Mouse (Mus musculus) heart, embryonic 16.5 days (tissue): ENCODE results near the gene Tln1. TPM values are rescaled to one million over a fixed set of nuclear protein-coding genes. Genes with fewer than 3 reads are reported as not detected.

Experiments used
- ATAC-seq: fragments of 200-750 bp; cut with Nextera tagmentation; replicated peaks from 2 replicates; pipeline ENCODE4 v1.8.0; 2017; ENCODE audit warnings: moderate number of reproducible peaks; ENCODE audit not compliant: insufficient read depth, low FRiP score; ENCODE audit errors: extremely low read depth
- H3K27ac ChIP-seq: fragments of 300-500 bp; sonication (generic); 2 replicates; pipeline ENCODE4 v1.5.1; 2014; ENCODE audit warnings: mild to moderate bottlenecking, low read length, control low read depth, moderate library complexity
- H3K27me3 ChIP-seq: fragments of 300-500 bp; sonication (generic); 2 replicates; pipeline ENCODE4 v1.6.1; 2014; ENCODE audit warnings: low read length, mixed read lengths; ENCODE audit not compliant: control insufficient read depth, insufficient read depth
- H3K36me3 ChIP-seq: fragments of 300-500 bp; sonication (generic); 2 replicates; pipeline ENCODE4 v1.6.1; 2014; ENCODE audit not compliant: control insufficient read depth, insufficient read depth
- H3K4me1 ChIP-seq: fragments of 300-500 bp; sonication (generic); 2 replicates; pipeline ENCODE4 v1.6.1; 2014; ENCODE audit warnings: low read length, mixed read lengths; ENCODE audit not compliant: control insufficient read depth, insufficient read depth
- H3K4me2 ChIP-seq: fragments of 300-500 bp; sonication (generic); 2 replicates; pipeline ENCODE4 v1.6.1; 2014; ENCODE audit warnings: low read depth, mild to moderate bottlenecking, control low read depth, low read length
- H3K4me3 ChIP-seq: fragments of 300-500 bp; sonication (generic); 2 replicates; pipeline ENCODE4 v1.5.1; 2014; ENCODE audit warnings: mild to moderate bottlenecking, control low read depth, low read length
- H3K9ac ChIP-seq: fragments of 300-500 bp; sonication (generic); 2 replicates; pipeline ENCODE4 v1.6.1; 2014; ENCODE audit warnings: low read length, control low read depth
- H3K9me3 ChIP-seq: fragments of 300-500 bp; sonication (generic); replicated peaks from 2 replicates; pipeline ENCODE4 v1.6.1; 2016; ENCODE audit warnings: low read length; ENCODE audit not compliant: control insufficient read depth
- WGBS: fragments of 180-500 bp; shearing (Covaris S2); extraction: QIAGEN DNeasy Blood & Tissue Kit; methylation state at CpG from one replicate; pipeline ENCODE4 v1.1.7; 2014; 5-methylcytosine and 5-hydroxymethylcytosine counted together
- polyA plus RNA-seq: library from polyadenylated mRNA; unstranded; fragments of >200 nt; fragmentation: Nextera tagmentation; extraction: Ambion mirVana; gene quantifications from 2 replicates; pipeline ENCODE4 v1.2.1, GENCODE M21; 2015

Gene Tln1
- polyA plus RNA-seq, 1 experiment from 2014 or later: 68.7 TPM

GRCm38 (mm10) chr4:43567140-43567539 lies 4.6 kb upstream of the Tln1 start:
- peaks cover 60% of the 10 kb centered on the region for H3K36me3 ChIP-seq
- H3K4me3 ChIP-seq: no peak overlapping the region
- WGBS: 92% methylated on average over 9 of the region's 9 CpGs
- H3K27me3 ChIP-seq: no peaks in the 10 kb centered on the region
- H3K4me2 ChIP-seq: no peak overlapping the region
- H3K9ac ChIP-seq: no peak overlapping the region
- H3K27ac ChIP-seq: no peak overlapping the region
- H3K4me1 ChIP-seq: peaks cover 13% of the 10 kb centered on the region
- no peaks in the 10 kb centered on the region for H3K9me3 ChIP-seq
- ATAC-seq: no peak

GRCm38 (mm10) chr4:43564231-43564630 lies 1.7 kb upstream of the Tln1 start:
- H3K4me3 ChIP-seq: no peak overlapping the region
- ATAC-seq: no peak
- no peaks in the 10 kb centered on the region for H3K27me3 ChIP-seq
- WGBS: 22% methylated on average over 2 of the region's 2 CpGs
- no peak overlapping the region for H3K4me2 ChIP-seq
- H3K9me3 ChIP-seq: no peaks in the 10 kb centered on the region
- H3K9ac ChIP-seq: 0 out of 2 replicates have a peak overlapping the region, but pooled peaks have one; percentile 26
- peaks cover 29% of the 10 kb centered on the region for H3K4me1 ChIP-seq
- H3K27ac ChIP-seq: no peak overlapping the region
- H3K36me3 ChIP-seq: peaks cover 47% of the 10 kb centered on the region

- H3K9ac ChIP-seq: peak overlapping the region; percentile 100
- ATAC-seq: no peak
- WGBS: 51% methylated on average over 4 of the region's 4 CpGs
- peak overlapping the region; percentile 93 for H3K4me2 ChIP-seq
- peaks cover 40% of the 10 kb centered on the region for H3K36me3 ChIP-seq
- peak overlapping the region; percentile 100 for H3K27ac ChIP-seq
- peak overlapping the region; percentile 98 for H3K4me3 ChIP-seq
- H3K27me3 ChIP-seq: no peaks in the 10 kb centered on the region
- peaks cover 36% of the 10 kb centered on the region for H3K4me1 ChIP-seq
- no peaks in the 10 kb centered on the region for H3K9me3 ChIP-seq
Measured at GRCm38 (mm10) chr4:43563601-43563875, 1.0 kb upstream of the Tln1 start.

- Histone ChIP-seq H3K4me1 (peaks cover 42% of the 10 kb centered on the region), H3K36me3 (peaks cover 34% of the 10 kb centered on the region), H3K4me2 (peak overlapping the region; percentile 93), H3K4me3 (peak overlapping the region; percentile 98), H3K9ac (peak overlapping the region; percentile 100), H3K27ac (peak overlapping the region; percentile 100), H3K9me3 (no peaks in the 10 kb centered on the region), H3K27me3 (no peaks in the 10 kb centered on the region)
- ATAC-seq: peak; percentile 0; the same call in 1 of the 2 replicates
- 2% methylated on average over 22 of the region's 22 CpGs for WGBS
Measured at GRCm38 (mm10) chr4:43562769-43563600, 494 bp upstream of the Tln1 start.

- Histone ChIP-seq H3K27ac (peak overlapping the region; percentile 100), H3K27me3 (no peaks in the 10 kb centered on the region), H3K4me1 (peaks cover 51% of the 10 kb centered on the region), H3K9ac (peak overlapping the region; percentile 100), H3K4me2 (peak overlapping the region; percentile 93), H3K9me3 (no peaks in the 10 kb centered on the region), H3K4me3 (peak overlapping the region; percentile 98), H3K36me3 (peaks cover 22% of the 10 kb centered on the region)
- WGBS: 2% methylated on average over 16 of the region's 16 CpGs
- no peak; the same call in 1 of the 2 replicates for ATAC-seq
Measured at GRCm38 (mm10) chr4:43561436-43561996, 975 bp downstream of the Tln1 start.

GRCm38 (mm10) chr4:43560976-43561375 lies 1.5 kb downstream of the Tln1 start:
- no peak for ATAC-seq
- H3K27me3 ChIP-seq: no peaks in the 10 kb centered on the region
- peak overlapping the region; percentile 100 for H3K9ac ChIP-seq
- H3K27ac ChIP-seq: peak overlapping the region; percentile 100
- H3K9me3 ChIP-seq: no peaks in the 10 kb centered on the region
- peak overlapping the region; percentile 98 for H3K4me3 ChIP-seq
- H3K36me3 ChIP-seq: peaks cover 23% of the 10 kb centered on the region
- H3K4me1 ChIP-seq: peaks cover 51% of the 10 kb centered on the region
- WGBS: 5% methylated on average over 2 of the region's 2 CpGs
- H3K4me2 ChIP-seq: peak overlapping the region; percentile 93

GRCm38 (mm10) chr4:43560243-43560611 lies 2.3 kb downstream of the Tln1 start:
- peaks cover 23% of the 10 kb centered on the region for H3K36me3 ChIP-seq
- H3K4me2 ChIP-seq: peak overlapping the region; percentile 93
- 1% methylated on average over 6 of the region's 6 CpGs for WGBS
- H3K4me3 ChIP-seq: peak overlapping the region; percentile 98
- no peak for ATAC-seq
- H3K9ac ChIP-seq: peak overlapping the region; percentile 100
- H3K9me3 ChIP-seq: no peaks in the 10 kb centered on the region
- peak overlapping the region; percentile 100 for H3K27ac ChIP-seq
- peaks cover 51% of the 10 kb centered on the region for H3K4me1 ChIP-seq
- no peaks in the 10 kb centered on the region for H3K27me3 ChIP-seq

- H3K36me3 ChIP-seq: peaks cover 23% of the 10 kb centered on the region
- no peaks in the 10 kb centered on the region for H3K27me3 ChIP-seq
- no peaks in the 10 kb centered on the region for H3K9me3 ChIP-seq
- H3K4me1 ChIP-seq: peaks cover 51% of the 10 kb centered on the region
- peak overlapping the region; percentile 100 for H3K9ac ChIP-seq
- no peak for ATAC-seq
- H3K27ac ChIP-seq: peak overlapping the region; percentile 100
- H3K4me2 ChIP-seq: peak overlapping the region; percentile 93
- 39% methylated on average over 13 of the region's 13 CpGs for WGBS
- H3K4me3 ChIP-seq: peak overlapping the region; percentile 98
Measured at GRCm38 (mm10) chr4:43559519-43560242, 2.8 kb downstream of the Tln1 start.
